ENCODE assay signal across 9 mouse cellular contexts in the genomic region with DNA sequence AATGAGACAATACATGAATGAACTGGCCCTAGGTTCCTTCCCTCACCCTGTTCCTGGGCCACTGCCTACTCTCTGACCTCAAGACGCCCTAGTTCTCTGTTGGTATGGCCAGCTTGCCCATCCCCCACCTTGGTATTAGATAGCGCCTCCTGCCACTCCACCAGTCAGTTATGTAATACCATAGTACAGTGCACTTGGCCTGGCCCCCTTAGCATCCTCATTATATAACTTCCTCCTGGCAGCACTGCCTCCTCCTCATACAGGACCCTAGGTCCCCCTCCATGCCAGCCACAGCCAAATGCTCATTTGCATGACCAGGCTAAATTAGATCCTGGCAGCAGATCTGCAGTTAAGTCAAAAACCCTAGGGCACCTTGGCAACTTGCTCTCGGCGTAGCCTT. TPM values are rescaled to one million over a fixed set of nuclear protein-coding genes. Genes with fewer than 3 reads are reported as not detected.
DNase-seq lines count a peak whose midpoint lies in the region; ATAC-seq and TF ChIP-seq lines count a peak whose summit lies in the region.
"Had no signal": no experiment of that assay in that cellular context is flagged by ENCODE, and none has a peak within 500 bp of the region (broad histone marks: within the 10 kb centered on the region; RNA-seq: fewer than 3 reads in every experiment).

No protein-coding gene starts in this region.

- H3K27ac ChIP-seq in layer of hippocampus, adult 2 months, result peak overlapping the region; percentile 84
- H3K27ac ChIP-seq in liver, embryonic 13.5 days, result no peak overlapping the region; the same call in 1 of the 2 replicates

- no peaks in the 10 kb centered on the region for H3K9me3 ChIP-seq in liver, embryonic 13.5 days (replicated peaks)

- no peak for TF ChIP-seq CTCF in layer of hippocampus, adult 2 months (conservative IDR thresholded peaks at IDR 0.05)

- H3K9ac ChIP-seq in liver, embryonic 13.5 days, result no peak overlapping the region

- peaks cover 91% of the 10 kb centered on the region for H3K4me1 ChIP-seq in liver, embryonic 13.5 days (replicated peaks)

- DNase-seq in adrenal gland, adult (ENCODE audit: inconsistent age in 2 of 2, low spot score in 1 of 2), result peak; percentile 67 to 80
- DNase-seq in adrenal gland, postnatal 4 days (ENCODE audit: low spot score in 2 of 2), result no peak
- DNase-seq in layer of hippocampus, adult 2 months (ENCODE audit: low spot score in 2 of 2), result peak in 1 of 2 experiments; percentile 34
- DNase-seq in layer of hippocampus, adult 9-10 months (ENCODE audit: low spot score), result no peak
- peak; percentile 36 to 55 for DNase-seq in cerebellum, postnatal 25 days
- no peak for DNase-seq in liver, embryonic 13.5 days
- no peak for DNase-seq in embryo, embryonic 10 days (ENCODE audit: low spot score)

- H3K4me2 ChIP-seq in liver, embryonic 13.5 days, result no peak overlapping the region

- H3K27me3 ChIP-seq in liver, embryonic 13.5 days, result no peaks in the 10 kb centered on the region

- WGBS in liver, embryonic 13.5 days (ENCODE audit: insufficient replicate concordance), result 69% methylated on average over 4 of the region's 4 CpGs

- no peak overlapping the region for H3K4me3 ChIP-seq in layer of hippocampus, adult 2 months
- no peak overlapping the region for H3K4me3 ChIP-seq in liver, embryonic 13.5 days (replicated peaks)

- peaks cover 100% of the 10 kb centered on the region for H3K36me3 ChIP-seq in liver, embryonic 13.5 days

- ATAC-seq in liver, embryonic 13.5 days (ENCODE audit: low read depth), result 0 out of 2 replicates have a peak, but pooled peaks have one; percentile 10
- ATAC-seq in inflammation-experienced regulatory T-cells, adult 6 months, result no peak

RNA-seq across cellular contexts. Expression of gene Plekho2, which starts 18.8 kb away (rescaled TPM):
- 10 to 100 TPM; 44.7 to 45.4 TPM for total RNA-seq in adrenal gland, postnatal 4 days (2021)
- total RNA-seq in layer of hippocampus, adult 2 months (2021), result 10 to 100 TPM; 12.0 to 14.5 TPM
- 24.2 and 31.6 TPM in 2 replicates for polyA plus RNA-seq in liver, embryonic 13.5 days (2015; fragmentation: Nextera tagmentation; extraction: Ambion mirVana)
- 10 to 100 TPM; 44.8 to 84.9 (median 55.9) TPM for polyA plus RNA-seq in inflammation-experienced regulatory T-cells, adult 6 months (2017; shearing (Covaris generic))

RNA-seq across cellular contexts. Expression of gene Pif1, which starts 25.9 kb away (rescaled TPM):
- 1 to 10 TPM; 4.8 to 4.9 TPM for total RNA-seq in adrenal gland, postnatal 4 days (2021)
- under 1 TPM; 0.17 to 0.38 TPM for total RNA-seq in layer of hippocampus, adult 2 months (2021)
- polyA plus RNA-seq in liver, embryonic 13.5 days (2015; fragmentation: Nextera tagmentation; extraction: Ambion mirVana), result 11.0 and 13.8 TPM in 2 replicates
- 1 to 10 TPM in 2 of 3 experiments, under 1 TPM in 1; 0.32 to 7.4 (median 1.1) TPM for polyA plus RNA-seq in inflammation-experienced regulatory T-cells, adult 6 months (2017; shearing (Covaris generic))

RNA-seq across cellular contexts. Expression of gene Ankdd1a, which starts 41.0 kb away (rescaled TPM):
- total RNA-seq in adrenal gland, postnatal 4 days (2021), result 1 to 10 TPM; 1.1 to 1.3 TPM
- 1 to 10 TPM; 4.8 to 5.0 TPM for total RNA-seq in layer of hippocampus, adult 2 months (2021)
- polyA plus RNA-seq in liver, embryonic 13.5 days (2015; fragmentation: Nextera tagmentation; extraction: Ambion mirVana), result not detected in 2 replicates
- polyA plus RNA-seq in inflammation-experienced regulatory T-cells, adult 6 months (2017; shearing (Covaris generic)), result not detected
- polyA plus RNA-seq: heart, postnatal 0 days had no signal

Comparison
In these comparisons a context has a peak if more than half of its experiments do, and no peak if none do; other contexts are left out.
1. DNase-seq: peak in adrenal gland, adult (2 of 2) and cerebellum, postnatal 25 days (2 of 2); none in adrenal gland, postnatal 4 days (0 of 2), layer of hippocampus, adult 9-10 months (single experiment), liver, embryonic 13.5 days (single experiment) and embryo, embryonic 10 days (single experiment).
2. RNA of gene Pif1, which starts 25.9 kb away (total RNA-seq): 4.8 to 4.9 TPM in adrenal gland, postnatal 4 days; 0.17 to 0.38 TPM in layer of hippocampus, adult 2 months; every median in the first group is over 4 times any median in the second.